Mouse (Mus musculus) left cerebral cortex, postnatal 14 days (tissue): ENCODE measurements around the gene Pofut2. TPM values are rescaled to one million over a fixed set of nuclear protein-coding genes. Genes with fewer than 3 reads are reported as not detected.
A peak's percentile ranks its signal among the peaks of the same experiment; 100 is the strongest.

Source experiments
- DNase-seq, 2 experiments: peaks; one replicate each; pipeline ENCODE4 v3.0.0; 2021 to 2022; ENCODE audit warnings: low spot score in 2 of 2, mixed read lengths in 1 of 2
- intact Hi-C: fragments of 180-260 bp; cut with DNase I; formaldehyde crosslinking; loops from one replicate; pipeline ENCODE4 v1.15.1; 2025
- total RNA-seq, 2 experiments: library from RNA; stranded (reverse); gene quantifications; 2 replicates each; pipeline ENCODE4 v1.2.3; 2021

The Pofut2 gene
- total RNA-seq, 2 experiments from 2014 or later: 35.3 to 36.0 TPM

DNA sequence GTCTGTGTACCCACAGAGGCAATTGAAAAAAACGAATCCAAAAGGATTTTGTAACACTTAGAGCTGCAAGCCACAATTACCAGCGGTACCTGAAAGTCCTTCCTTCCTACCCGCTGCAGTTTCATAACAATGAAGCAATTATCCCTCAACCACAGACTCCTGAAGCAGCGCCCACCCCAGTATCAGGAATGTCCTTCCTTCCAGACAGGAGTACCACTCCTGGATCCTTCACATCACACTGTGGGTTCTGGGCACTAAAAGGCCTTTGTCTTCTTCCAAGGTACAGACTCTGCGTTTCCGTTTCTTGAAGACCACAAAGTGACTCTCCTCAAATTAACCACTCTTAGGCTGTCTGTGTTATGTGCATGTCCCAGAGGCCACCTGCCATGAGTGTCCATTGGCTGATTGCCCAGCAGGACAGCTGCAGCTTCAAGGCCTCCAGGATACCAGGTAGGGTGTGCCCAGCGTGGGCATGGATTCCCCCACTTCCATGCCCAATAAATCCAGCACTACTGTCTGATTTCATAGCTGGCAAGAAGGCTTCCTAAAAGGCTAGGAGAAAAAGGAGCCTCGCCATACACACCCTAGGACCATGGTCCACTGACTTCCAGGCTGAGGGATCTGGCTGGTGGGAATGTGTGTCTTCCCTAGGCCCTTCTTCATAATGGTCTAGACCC lies 32.2 kb upstream of the Pofut2 start:
- intact Hi-C loops: no loop called here
- DNase-seq: no peak

DNA sequence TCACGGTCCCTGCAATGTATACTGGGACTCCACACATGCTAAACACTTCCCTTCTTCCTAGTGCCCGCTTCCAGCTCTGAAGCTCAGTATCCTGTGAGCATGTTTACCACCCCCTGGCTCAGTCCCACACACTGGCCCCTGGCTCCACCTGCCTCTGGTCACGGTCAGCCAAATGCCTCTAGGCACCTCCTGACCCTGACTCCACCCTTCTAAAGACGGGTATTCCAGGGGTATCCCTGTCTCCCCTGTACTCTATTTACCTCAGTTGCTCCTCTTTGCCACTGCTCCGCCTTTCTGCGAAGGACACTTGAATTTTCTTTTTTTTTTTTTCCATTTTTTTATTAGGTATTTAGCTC lies 31.7 kb upstream of the Pofut2 start:
- DNase-seq: no peak
- intact Hi-C loops: no loop called here

DNA sequence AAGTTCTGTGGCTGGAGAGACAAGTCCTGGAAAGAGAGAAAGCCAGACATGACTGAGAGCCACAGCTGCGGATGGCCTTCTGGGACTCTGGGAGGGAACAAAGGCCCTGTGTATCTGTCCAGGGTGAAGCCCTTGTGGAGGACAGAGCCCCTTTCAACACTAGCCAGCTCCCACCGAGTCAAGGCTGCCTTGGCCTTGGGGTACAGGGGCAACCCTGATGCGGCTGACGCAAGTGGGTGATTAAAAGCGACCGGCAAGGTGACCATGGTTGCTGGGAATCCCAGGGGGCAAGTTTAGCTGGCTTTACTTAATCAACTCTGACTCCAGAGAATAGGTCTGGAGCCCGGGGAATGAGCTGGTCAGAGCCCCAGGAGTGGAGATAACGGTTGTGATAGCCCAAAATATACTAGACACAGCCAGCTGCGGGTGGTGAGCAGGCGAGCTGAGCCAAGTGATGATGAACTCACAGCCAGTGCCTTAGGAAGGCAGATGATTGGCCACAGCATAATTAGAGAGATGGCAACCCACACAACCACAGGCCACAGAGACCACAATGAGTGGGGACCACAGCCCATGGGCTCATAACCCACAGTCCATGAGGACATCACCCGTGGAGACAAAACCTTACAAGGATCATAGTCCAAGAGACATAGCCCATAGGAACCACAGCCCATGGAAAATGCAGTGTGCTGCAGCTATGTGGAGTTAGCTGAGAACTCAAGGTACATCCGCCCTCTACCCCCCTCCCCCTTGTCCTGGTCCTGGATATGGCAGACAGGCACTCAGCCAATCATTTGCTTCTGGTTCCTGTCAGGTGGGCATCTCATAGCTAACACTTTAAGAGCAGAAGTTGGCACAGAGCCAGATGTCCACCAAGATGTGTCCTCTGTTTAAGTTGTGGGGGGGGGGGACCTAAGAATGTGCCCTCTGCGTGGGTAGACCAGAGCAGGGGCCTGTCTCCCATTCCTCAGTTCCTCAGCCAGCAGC lies 29.1 kb upstream of the Pofut2 start:
- intact Hi-C loops: no loop called here
- no peak for DNase-seq

DNA sequence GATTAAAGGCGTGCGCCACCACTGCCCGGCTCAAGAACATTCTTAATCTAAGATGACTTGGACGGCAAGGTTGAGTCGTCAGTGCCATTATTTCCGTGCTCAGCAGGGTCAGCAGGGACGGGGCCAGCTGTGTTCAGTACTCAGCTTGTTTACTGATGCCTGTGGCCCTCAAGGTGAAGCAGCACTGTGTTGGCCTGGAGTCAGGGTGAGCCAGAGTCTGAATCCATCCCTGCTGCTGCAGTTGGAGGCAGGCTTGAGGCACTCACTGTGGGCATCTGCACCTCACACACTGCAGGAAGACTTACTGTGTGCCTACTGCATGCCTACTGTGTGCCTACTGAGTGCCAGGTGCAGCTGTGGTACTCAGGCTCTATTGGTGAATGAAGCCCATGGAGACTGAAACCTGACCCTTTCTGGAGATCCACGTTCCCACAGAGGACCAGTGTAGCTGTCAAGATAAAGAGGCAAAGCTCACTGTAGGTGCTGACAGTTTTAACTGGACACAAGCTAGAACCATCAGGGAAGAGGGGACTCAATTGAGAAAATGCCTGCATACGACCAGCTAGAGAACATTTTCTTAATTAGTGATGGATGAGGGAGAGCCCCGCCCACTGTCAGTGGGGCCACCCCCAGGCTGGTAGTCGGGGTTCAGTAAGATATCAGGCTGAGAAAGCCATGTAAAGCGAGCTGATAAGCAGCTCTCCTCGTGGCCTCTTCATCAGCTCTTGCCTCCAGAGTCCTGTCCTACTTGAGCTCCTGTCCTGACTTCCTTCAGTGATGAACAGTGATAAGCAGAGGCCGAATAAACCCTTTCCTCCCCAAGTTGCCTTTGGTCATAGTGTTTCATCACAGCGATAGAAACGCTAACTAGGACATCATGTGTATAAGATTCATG lies 26.9 kb upstream of the Pofut2 start:
- DNase-seq: no peak
- intact Hi-C loops: no loop called here

DNA sequence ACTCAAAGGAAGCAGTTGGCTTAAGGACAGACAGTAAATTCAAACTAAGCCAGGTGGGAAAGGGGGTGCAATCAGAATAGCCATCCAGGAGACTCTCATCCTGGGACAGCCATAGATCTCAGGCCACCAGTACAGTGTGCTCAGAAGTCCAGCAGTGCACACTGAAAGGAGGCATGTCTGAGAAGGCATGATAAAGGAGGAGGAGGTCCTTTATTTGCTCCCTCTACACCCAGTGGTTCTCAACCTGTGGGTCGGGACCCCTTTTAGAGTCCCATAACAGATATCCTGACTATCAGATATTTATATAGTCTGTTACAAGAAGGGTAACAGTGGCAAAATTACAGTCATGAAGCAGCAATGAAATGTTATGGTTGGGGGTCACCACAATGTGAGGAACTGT lies 25.8 kb upstream of the Pofut2 start:
- DNase-seq: no peak
- intact Hi-C loops: no loop called here

DNA sequence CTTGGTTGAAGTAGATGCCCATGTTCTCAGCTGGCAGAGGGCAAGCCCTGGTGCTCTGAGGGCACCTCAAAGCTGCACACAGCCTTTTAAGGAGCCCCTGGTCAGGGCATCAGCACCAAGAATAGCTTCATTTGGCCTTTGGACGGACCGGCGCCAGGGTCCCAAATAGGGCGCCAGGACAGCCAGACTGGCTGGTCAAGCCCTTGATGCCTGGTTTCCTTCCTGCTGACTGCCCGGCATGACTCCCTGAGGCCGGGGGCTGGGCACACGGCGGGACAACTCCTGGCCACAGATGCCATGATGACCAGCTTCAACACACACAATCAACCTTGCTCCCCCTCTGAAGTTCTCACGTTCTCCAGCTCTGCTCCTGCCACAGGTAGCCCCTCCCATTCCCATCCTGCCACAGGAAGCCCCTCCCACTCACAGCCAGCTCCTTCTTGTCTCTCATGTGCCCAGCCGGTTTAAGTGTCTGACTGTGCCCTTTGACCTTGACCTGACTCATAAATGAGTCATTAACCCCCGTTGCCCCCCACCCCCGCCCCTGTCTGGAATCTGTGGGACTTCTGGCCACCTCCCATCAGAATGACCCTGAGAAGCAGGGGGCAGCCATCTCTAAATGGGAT lies 23.9 kb upstream of the Pofut2 start:
- intact Hi-C loops: no loop called here
- DNase-seq: no peak

DNA sequence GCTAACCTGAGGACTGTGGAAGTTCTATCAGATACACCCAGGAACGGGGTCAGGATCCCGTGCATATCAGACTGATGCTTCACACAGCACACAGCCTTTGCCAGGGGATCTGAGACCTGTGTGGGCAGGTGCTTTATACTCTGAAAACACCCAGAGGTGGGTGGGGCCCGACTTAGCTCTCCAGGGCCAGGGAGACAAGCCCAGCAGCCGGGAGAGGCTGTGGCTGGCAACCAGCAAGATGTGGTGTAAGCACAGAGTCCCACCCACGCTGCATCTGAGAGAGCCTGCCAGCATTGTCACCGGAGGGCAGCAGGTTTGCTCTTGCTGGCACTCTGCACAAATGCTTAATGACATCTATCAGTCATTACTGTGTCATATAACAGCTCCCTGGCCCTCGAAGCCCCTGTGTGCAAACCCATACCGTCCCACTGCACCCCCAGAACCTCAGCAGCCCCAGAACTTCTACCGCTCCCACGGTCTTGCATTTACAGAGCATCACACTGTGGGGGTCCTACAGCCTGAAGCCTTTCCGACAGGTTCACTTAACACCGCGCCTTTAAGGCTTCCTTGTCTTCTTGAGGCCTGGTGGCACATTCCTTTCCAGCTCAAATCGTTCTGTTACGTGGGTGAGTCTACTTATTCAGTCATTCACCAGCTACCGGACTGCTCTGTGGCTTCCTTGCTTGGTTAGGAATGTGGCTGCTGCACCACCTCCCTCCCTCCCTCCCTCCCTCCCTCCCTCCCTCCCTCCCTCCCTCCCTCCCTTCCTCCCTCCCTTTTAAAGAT lies 21.0 kb upstream of the Pofut2 start:
- intact Hi-C loops: no loop called here
- peak in 1 of 2 experiments; percentile 51 for DNase-seq

DNA sequence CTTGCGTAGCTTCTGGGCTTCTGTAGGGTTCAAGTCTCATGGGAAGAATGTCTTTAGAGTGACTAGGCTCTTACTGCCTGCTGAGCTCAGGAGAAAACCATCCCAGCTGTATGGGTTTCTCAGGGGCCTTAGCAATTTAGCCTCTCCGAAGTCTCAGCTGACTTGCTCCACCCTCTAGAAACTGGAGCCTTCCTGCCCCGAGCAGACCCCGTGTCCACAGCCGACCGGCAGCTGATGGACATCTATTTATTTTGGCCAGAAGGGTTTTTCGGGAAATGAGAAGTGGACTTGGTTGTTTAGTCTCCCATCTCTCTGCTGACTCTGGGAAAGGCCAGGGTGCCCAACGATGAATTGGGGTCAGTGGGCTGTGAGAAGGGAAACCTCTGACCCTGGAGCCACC lies 18.3 kb upstream of the Pofut2 start:
- no peak for DNase-seq
- intact Hi-C loops: no loop called here

DNA sequence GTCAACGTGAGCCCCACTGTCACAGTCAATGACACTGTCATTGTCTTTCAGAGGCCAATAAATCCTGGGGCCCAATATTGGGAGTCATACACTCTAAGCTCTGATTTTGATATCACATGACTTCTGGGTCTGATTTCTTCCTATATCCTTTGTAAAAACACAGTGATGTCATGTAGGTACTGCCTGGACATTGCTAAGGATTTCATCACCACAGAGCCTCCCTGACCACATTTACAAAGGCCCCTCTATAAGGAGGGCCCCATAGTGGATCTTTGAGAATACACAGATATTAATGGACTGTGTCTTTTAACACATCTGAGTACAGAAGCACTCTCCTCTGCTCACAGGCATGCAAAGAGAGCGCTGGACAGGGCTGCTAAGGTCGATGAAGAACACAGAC lies 16.6 kb upstream of the Pofut2 start:
- intact Hi-C loops: no loop called here
- no peak for DNase-seq

DNA sequence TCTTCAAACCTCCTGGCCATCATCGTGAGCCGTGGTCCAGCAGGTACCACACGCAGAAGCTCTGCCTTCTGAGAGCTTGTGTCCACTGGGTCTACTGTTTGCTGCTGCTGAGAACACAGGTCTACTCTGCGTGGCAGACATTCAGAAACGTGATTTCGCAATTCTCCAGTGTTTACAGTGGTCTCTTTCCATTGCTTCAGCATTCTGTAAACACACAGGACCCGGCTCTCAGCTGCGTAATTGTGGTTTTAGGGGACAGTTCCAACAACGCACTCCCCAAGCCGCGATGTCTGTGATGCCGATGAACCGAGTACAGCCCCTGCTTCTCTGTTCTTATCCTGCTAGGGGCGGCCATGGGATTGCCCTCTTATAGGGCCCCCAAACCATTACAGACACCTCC lies 16.1 kb upstream of the Pofut2 start:
- intact Hi-C loops: no loop called here
- no peak for DNase-seq

DNA sequence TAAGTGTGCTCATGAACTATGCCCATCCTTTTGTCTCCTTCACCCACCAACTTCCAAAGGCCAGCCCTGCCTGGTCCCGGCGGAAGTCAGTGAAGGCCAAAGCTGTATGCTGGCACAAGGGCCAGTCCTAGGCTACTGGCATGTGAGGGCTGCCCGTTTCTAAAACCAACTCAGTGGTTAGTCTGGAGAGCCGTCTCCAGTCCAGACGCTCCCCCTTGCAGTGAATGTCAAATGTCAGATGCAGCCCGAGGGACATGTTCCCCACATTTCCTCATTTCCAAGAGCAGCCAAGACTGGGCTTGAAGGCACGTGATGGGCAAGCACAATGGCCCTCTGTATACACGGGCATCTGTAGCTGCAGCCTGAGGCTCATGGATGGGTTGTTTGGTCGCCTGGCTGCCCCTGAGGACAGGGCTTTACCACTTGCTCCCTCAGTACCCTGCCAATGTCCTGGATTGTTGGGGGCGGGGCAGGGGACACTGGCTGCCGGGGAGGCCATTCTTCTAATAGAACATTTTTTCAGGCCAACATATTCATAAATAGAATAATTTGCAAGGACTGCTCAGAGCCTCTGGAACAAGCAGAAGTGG lies 15.4 kb upstream of the Pofut2 start:
- no peak for DNase-seq
- intact Hi-C loops: no loop called here

DNA sequence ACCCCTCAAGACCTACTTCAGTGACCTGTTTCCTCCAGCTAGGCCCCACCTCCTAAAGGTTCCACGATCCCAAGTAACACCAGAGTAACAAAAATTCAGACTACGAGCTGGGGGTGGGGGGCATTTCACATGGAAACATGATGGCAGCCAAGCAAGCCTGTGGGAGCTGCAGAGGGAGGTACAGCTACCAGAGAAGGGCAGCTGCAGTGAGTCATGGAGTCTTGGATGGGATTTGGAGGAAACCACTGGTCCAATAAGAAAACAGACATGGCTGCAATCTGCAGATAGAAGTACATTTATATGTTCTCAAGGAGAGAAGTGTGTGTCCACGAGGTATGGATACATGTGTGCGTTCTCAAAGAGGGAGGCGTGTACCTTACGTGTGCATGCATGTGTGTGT lies 14.2 kb upstream of the Pofut2 start:
- DNase-seq: no peak
- intact Hi-C loops: no loop called here

DNA sequence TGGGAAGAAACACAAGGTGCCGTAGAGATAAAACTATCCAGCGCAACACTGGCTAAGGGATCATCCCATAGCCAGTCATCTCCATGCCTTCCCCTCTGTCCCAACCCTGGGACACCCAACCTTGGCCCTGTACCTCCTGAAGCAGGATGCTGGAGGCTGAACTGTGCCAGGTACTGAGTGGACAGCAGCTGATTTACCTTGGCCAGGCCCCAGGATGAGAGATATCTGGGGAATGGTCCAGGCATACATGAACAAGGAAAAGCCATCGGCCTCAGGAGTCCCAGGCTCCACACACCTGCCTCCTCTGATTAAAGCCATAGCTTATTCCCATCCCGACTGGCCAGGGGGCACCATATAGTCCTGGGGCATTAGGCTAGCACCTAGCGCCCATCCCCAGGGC lies 12.0 kb upstream of the Pofut2 start:
- no peak for DNase-seq
- intact Hi-C loops: no loop called here

DNA sequence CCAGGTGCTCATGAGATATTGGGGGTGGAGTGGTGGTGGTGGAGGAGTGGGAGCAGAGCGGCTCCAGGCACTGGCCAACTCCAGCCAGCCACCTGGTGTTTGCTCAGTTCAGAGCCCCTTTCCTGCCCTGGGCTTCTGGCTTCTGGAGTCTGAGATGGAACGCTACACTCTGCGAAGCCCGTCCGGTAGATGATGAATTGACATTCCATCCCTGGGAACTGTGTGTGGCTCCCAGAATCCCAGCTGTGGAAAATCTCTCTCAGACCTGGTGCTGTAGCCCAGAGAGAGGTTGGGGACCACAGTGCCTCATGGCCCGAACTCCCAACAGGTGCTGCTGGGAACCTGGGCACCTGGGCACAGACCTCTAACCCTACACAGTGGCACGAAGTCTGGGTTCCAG lies 11.3 kb upstream of the Pofut2 start:
- intact Hi-C loops: no loop called here
- no peak for DNase-seq

DNA sequence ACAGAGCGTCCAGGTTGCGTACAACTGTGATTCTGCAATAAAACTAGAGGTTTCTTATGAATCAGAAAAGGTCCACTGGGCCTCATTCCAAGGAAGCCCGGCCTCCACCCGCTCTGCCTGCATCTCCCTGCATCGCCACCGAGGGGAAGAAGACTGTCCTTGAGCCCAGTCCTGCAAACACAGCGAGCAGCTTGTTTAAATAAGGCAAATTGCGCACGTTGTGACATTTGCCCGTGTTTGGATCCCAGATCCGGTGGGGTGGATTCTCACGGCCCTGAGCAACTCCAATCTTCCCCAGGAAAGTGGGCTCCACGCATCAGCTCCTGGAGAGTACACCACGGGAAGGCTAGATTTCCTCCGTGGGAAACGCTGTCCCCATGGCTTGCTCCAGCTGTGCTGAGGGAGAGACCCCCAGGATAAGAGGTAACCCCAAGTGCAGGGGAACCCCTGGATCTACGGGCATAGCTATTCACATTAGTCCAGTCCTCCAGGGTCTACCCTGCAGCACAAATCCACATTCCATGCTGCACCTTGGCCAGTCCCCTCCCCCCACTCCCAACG lies 7.7 kb upstream of the Pofut2 start:
- intact Hi-C loops: loop anchor here (10.0 kb wide), 1 partner anchor 417 kb away; no protein-coding TSS in a partner anchor
- peak in 1 of 2 experiments; percentile 46 for DNase-seq

DNA sequence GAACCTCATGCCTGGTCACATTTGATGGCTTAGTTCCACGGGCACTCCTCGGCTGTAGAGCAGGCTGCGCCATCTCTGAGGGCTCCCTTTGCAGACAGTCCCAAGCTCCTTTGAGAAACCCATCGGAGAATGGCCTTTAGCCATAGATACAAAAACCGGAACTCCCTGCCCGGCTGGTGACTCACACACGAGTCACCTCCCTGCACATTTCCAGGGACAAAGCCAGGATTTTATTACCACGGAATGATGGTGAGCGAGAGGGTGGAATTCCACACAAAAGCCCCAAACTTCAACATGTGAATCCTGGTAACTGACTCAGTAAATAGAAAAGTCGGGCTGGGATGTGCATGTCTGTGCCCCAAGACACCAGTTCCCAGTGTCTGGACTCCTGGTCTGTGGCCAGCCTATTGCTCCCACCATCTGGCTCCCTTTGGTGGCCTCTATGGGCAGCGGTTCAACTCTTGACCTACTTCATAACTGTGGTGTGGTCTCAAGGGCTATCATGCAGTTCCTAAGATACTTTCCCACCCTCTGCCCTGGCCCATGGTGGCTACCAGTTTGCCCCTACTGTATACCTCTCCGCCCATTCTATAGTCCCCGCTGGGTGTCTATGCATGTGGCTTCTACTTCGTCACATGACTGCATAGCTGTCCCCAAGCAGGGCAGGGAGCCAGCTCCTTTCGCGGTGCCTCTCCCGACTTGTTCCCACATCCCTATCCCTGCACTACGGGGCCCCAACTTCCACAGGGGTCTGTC lies 7.1 kb upstream of the Pofut2 start:
- DNase-seq: no peak
- intact Hi-C loops: loop anchor here (2.0 to 10.0 kb wide), 2 partner anchors 169 to 417 kb away; no protein-coding TSS in a partner anchor

DNA sequence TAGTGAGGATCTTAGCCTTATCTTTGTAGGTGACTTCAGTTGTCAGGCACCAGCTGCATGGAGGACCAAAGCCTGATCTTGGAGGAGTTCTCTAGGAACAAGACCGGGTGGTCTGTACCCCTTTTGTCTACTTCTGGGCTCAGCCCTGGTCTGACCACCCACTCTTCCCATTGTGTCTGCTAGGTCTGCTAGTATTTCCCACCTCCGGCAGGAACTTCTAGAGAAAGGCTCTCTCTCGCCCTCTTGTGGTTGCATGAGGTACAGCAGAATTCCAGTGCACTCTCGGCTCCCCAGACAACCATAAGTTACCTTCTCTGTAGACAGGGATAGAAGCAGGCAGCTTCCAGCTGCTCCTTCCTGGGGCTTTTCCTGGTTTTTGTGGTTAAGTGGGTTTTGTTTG lies 6.2 kb upstream of the Pofut2 start:
- intact Hi-C loops: loop anchor here (1.0 to 10.0 kb wide), 3 partner anchors 122 to 418 kb away; no protein-coding TSS in a partner anchor
- DNase-seq: peak; percentile 81 to 87
